Mouse (Mus musculus) bone marrow, adult 2 months (tissue): Measurements from ENCODE around the gene Cenpv. TPM values are rescaled to one million over a fixed set of nuclear protein-coding genes. Genes with fewer than 3 reads are reported as not detected.

ENCODE experiments used
- H3K27ac ChIP-seq: fragments of 200-500 bp; 2 replicates; pipeline ENCODE4 v1.5.1; 2012; ENCODE audit warnings: low read depth, mild to moderate bottlenecking, control low read depth, inconsistent platforms, low read length; ENCODE audit not compliant: control insufficient read depth, poor library complexity, insufficient read depth
- H3K4me1 ChIP-seq: fragments of 200-500 bp; 2 replicates; pipeline ENCODE4 v1.6.1; 2011; ENCODE audit warnings: low read length; ENCODE audit not compliant: control insufficient read depth, insufficient read depth
- H3K4me3 ChIP-seq: fragments of 200-500 bp; replicated peaks from 2 replicates; pipeline ENCODE3; 2011; ENCODE audit warnings: mild to moderate bottlenecking, low read depth, low read length, control low read depth; ENCODE audit not compliant: control insufficient read depth
- CTCF ChIP-seq: fragments of 200-500 bp; IDR thresholded peaks from 2 replicates; pipeline ENCODE4 v1.5.1; 2011; ENCODE audit warnings: low read length, control low read depth; ENCODE audit not compliant: control insufficient read depth, insufficient read depth
- POLR2A ChIP-seq: fragments of 200-500 bp; IDR thresholded peaks from 2 replicates; pipeline ENCODE4 v1.6.1; 2011; ENCODE audit warnings: low read depth, mild to moderate bottlenecking, control low read depth, low read length, borderline replicate concordance; ENCODE audit not compliant: control insufficient read depth
- WGBS: fragments of 180-500 bp; shearing (Covaris S2); methylation state at CpG from one replicate; pipeline ENCODE4 v1.1.7; 2018; 5-methylcytosine and 5-hydroxymethylcytosine counted together
- polyA plus RNA-seq: library from polyadenylated mRNA; stranded (reverse); fragments of >200 nt; gene quantifications from 2 replicates; pipeline ENCODE4 v1.2.4, GENCODE M21; 2011; ENCODE audit warnings: low replicate concordance; ENCODE audit not compliant: missing spikeins, insufficient read depth, insufficient read length

Cenpv gene
- polyA plus RNA-seq, 1 experiment: 22.2 TPM

GRCm38 (mm10) chr11:62574703-62575085 lies 35.6 kb upstream of the Cenpv start:
- H3K4me3 ChIP-seq: peak overlapping the region; percentile 77
- H3K4me1 ChIP-seq: peaks cover 3% of the 10 kb centered on the region
- peak overlapping the region; percentile 80; the same call in 1 of the 2 replicates for H3K27ac ChIP-seq
- no peak for TF ChIP-seq CTCF
- no peak for TF ChIP-seq POLR2A
- WGBS: 18% methylated on average over 4 of the region's 4 CpGs

- H3K4me1 ChIP-seq: peaks cover 3% of the 10 kb centered on the region
- TF ChIP-seq POLR2A (no peak), CTCF (no peak)
- peak within 1 kb of the TSS; percentile 80 for H3K27ac ChIP-seq
- WGBS: 19% methylated on average over 6 of the region's 6 CpGs
- peak within 1 kb of the TSS; percentile 81 for H3K4me3 ChIP-seq
These were observed 35.1 kb upstream of the Cenpv start, which contains the start of gene Trpv2 for GRCm38 (mm10) chr11:62573959-62574702. TSS of gene Trpv2 (plus strand) at chr11:62574486.

GRCm38 (mm10) chr11:62568300-62568699 lies 29.2 kb upstream of the Cenpv start:
- Histone ChIP-seq H3K4me3 (no peak overlapping the region), H3K27ac (no peak overlapping the region), H3K4me1 (no peaks in the 10 kb centered on the region; the same call in 1 of the 2 replicates)
- WGBS: 47% methylated on average over 3 of the region's 3 CpGs
- TF ChIP-seq CTCF (no peak), POLR2A (no peak)

GRCm38 (mm10) chr11:62566211-62566610 lies 27.1 kb upstream of the Cenpv start:
- H3K4me1 ChIP-seq: no peaks in the 10 kb centered on the region; the same call in 1 of the 2 replicates
- WGBS: 59% methylated on average over 1 of the region's 1 CpGs
- no peak for TF ChIP-seq POLR2A
- no peak for TF ChIP-seq CTCF
- no peak overlapping the region for H3K4me3 ChIP-seq
- no peak overlapping the region for H3K27ac ChIP-seq

GRCm38 (mm10) chr11:62565747-62566146 lies 26.7 kb upstream of the Cenpv start:
- no peaks in the 10 kb centered on the region; the same call in 1 of the 2 replicates for H3K4me1 ChIP-seq
- H3K27ac ChIP-seq: no peak overlapping the region
- TF ChIP-seq CTCF: no peak
- TF ChIP-seq POLR2A: no peak
- 64% methylated on average over 7 of the region's 7 CpGs for WGBS
- H3K4me3 ChIP-seq: no peak overlapping the region

- no peak for TF ChIP-seq CTCF
- TF ChIP-seq POLR2A: no peak
- H3K27ac ChIP-seq: no peak overlapping the region
- H3K4me3 ChIP-seq: no peak overlapping the region
- no peaks in the 10 kb centered on the region; the same call in 1 of the 2 replicates for H3K4me1 ChIP-seq
- WGBS: 77% methylated on average over 2 of the region's 2 CpGs
These were observed 24.5 kb upstream of the Cenpv start for GRCm38 (mm10) chr11:62563590-62563989.

- no peak for TF ChIP-seq POLR2A
- no peak for TF ChIP-seq CTCF
- Histone ChIP-seq H3K4me1 (no peaks in the 10 kb centered on the region), H3K4me3 (peak overlapping the region; percentile 49), H3K27ac (no peak overlapping the region)
- WGBS: 49% methylated on average over 43 of the region's 43 CpGs
These were observed 21.5 kb upstream of the Cenpv start for GRCm38 (mm10) chr11:62560463-62561016.

- 16% methylated on average over 6 of the region's 6 CpGs for WGBS
- TF ChIP-seq CTCF (no peak), POLR2A (no peak)
These were observed 20.0 kb upstream of the Cenpv start for GRCm38 (mm10) chr11:62558961-62559646.

More at GRCm38 (mm10) chr11:62558961-62559646, 20.0 kb upstream of the Cenpv start:
- H3K27ac ChIP-seq: no peak overlapping the region
- H3K4me3 ChIP-seq: no peak overlapping the region
- no peaks in the 10 kb centered on the region for H3K4me1 ChIP-seq
